Mouse (Mus musculus) c-Kit-positive CD71-negative TER-119-negative erythroid progenitor cells, embryonic 14.5 days (primary cell): ENCODE measurements around the gene Plxna4.
A peak's percentile ranks its signal among the peaks of the same experiment; 100 is the strongest.

Source experiments
- DNase-seq: peaks from one replicate; pipeline ENCODE4 v3.0.0-alpha.2; 2013; ENCODE audit warnings: low read depth

The Plxna4 gene

GRCm38 (mm10) chr6:32588056-32588671, at the start of gene Plxna4:
Plxna4 (minus strand) TSS chr6:32588192.
- DNase-seq, result no peak

- no peak for DNase-seq
Measured at GRCm38 (mm10) chr6:32637568-32638183, 49.7 kb upstream of the Plxna4 start.

- DNase-seq, result no peak
Measured at GRCm38 (mm10) chr6:32610712-32611111, 22.7 kb upstream of the Plxna4 start.

- no peak for DNase-seq
Measured at GRCm38 (mm10) chr6:32606787-32607186, 18.8 kb upstream of the Plxna4 start.

GRCm38 (mm10) chr6:32605581-32605980, 17.6 kb upstream of the Plxna4 start:
- no peak for DNase-seq

- no peak for DNase-seq
Measured at GRCm38 (mm10) chr6:32604901-32605300, 16.9 kb upstream of the Plxna4 start.

GRCm38 (mm10) chr6:32602130-32602529, 14.1 kb upstream of the Plxna4 start:
- DNase-seq, result no peak

- no peak for DNase-seq
Measured at GRCm38 (mm10) chr6:32601306-32601705, 13.3 kb upstream of the Plxna4 start.

GRCm38 (mm10) chr6:32595591-32595990, 7.6 kb upstream of the Plxna4 start:
- no peak for DNase-seq

- DNase-seq, result peak; percentile 47
Measured at GRCm38 (mm10) chr6:32590979-32591758, 3.2 kb upstream of the Plxna4 start.

GRCm38 (mm10) chr6:32589632-32590031, 1.6 kb upstream of the Plxna4 start:
- DNase-seq, result no peak

- DNase-seq, result no peak
Measured at GRCm38 (mm10) chr6:32587136-32588009, 619 bp downstream of the Plxna4 start.

GRCm38 (mm10) chr6:32586821-32587135, 1.2 kb downstream of the Plxna4 start:
- no peak for DNase-seq

- no peak for DNase-seq
Measured at GRCm38 (mm10) chr6:32586390-32586789, 1.6 kb downstream of the Plxna4 start.

GRCm38 (mm10) chr6:32585211-32585610, 2.8 kb downstream of the Plxna4 start:
- DNase-seq, result no peak

GRCm38 (mm10) chr6:32584243-32584880, 3.6 kb downstream of the Plxna4 start:
- no peak for DNase-seq

GRCm38 (mm10) chr6:32583582-32583981, 4.4 kb downstream of the Plxna4 start:
- DNase-seq, result no peak

- DNase-seq, result no peak
Measured at GRCm38 (mm10) chr6:32571485-32571884, 16.5 kb downstream of the Plxna4 start.

GRCm38 (mm10) chr6:32570445-32570844, 17.5 kb downstream of the Plxna4 start:
- DNase-seq, result no peak

- DNase-seq, result no peak
Measured at GRCm38 (mm10) chr6:32569919-32570318, 18.1 kb downstream of the Plxna4 start.

- DNase-seq, result no peak
Measured at GRCm38 (mm10) chr6:32546915-32547314, 41.1 kb downstream of the Plxna4 start.

- no peak for DNase-seq
Measured at GRCm38 (mm10) chr6:32544021-32544420, 44.0 kb downstream of the Plxna4 start.
